Mouse (Mus musculus) naive thymus-derived CD4-positive, alpha-beta T cell, adult 2 months (primary cell): Measurements from ENCODE around the gene Gulp1.

Experiments used
- DNase-seq: peaks from one replicate; pipeline ENCODE4 v3.0.0-alpha.2; 2011; ENCODE audit warnings: low read depth

Gene Gulp1

GRCm38 (mm10) chr1:44720785-44721410, 169.6 kb downstream of the Gulp1 start:
- no peak for DNase-seq

DNA sequence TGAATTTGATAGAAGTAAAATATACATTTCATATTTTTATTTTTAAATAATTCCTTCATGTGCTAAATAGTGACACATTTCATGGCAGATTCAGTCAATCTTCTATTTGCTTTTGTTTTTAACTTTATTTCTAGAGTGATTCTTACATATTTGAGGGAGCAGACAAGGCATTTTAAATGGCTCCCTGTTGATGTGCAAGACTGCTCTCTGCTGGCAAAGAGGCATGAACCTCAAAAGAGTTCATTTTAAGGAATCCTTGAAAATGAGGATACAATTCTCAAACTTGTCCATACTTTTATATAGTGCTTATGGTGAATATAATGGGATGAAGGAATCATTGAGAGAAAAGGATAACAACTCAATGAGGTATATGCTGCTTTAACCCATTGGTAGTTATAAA, 189.9 kb downstream of the Gulp1 start:
- DNase-seq: no peak

- no peak for DNase-seq
These were observed 194.4 kb downstream of the Gulp1 start for GRCm38 (mm10) chr1:44745711-44746110.

- DNase-seq: no peak
These were observed 199.7 kb downstream of the Gulp1 start for GRCm38 (mm10) chr1:44750731-44751730.

DNA sequence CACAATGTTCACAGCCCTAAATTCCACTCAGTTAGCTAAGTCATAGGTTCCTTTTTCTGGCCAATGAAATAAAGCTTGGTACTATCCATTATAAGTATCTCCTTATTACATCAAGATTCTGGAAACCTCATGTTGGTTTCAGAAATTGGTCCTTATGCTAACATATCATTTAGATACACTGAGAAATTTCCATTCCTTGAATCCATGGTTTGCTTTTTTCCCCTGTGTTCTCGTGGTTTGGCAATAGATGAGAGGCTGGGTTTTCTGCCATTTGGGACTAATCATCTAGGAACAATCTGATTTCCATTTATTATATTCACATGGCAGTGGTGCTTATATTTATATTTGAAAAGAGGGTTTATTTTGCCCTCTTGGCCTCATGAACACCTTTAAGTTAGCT, 226.9 kb downstream of the Gulp1 start:
- DNase-seq: no peak

DNA sequence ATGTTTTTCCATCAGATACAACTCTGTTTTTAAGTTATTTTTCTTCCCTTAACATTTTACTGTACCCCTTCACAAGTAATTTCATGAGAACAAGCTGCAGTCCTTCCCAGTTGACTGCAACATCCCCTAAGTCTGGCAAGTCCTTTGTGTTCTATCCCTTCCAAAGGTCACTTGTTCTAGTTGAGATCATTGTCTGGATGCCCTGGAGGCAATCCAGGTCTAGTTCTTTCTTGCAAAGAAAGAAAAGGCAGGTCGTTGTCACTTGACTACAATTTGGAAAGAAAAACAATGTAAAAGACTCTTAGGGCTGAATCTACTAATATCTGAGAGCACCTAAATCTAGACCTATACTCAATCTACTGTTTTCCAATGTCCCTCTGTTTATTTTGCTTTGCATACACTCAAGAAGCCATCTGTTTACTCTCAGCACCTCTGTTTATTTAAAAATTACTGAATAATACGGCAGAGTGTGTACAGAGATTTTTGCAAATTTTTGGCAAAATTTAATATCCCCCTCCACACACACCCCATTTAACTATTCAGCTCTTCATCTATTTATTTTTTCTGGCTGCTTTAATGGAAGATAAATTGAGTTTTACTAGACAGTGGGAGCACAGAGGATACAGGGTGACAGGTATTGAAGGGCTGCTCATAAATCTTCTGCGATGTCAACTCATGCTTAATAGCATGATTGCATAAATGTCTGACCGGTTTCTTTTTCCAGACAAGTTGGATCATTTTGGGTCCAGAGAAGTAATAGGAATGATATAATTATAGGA, 252.5 kb downstream of the Gulp1 start:
- DNase-seq: no peak

- no peak for DNase-seq
These were observed 255.1 kb downstream of the Gulp1 start for GRCm38 (mm10) chr1:44806368-44806767.

DNA sequence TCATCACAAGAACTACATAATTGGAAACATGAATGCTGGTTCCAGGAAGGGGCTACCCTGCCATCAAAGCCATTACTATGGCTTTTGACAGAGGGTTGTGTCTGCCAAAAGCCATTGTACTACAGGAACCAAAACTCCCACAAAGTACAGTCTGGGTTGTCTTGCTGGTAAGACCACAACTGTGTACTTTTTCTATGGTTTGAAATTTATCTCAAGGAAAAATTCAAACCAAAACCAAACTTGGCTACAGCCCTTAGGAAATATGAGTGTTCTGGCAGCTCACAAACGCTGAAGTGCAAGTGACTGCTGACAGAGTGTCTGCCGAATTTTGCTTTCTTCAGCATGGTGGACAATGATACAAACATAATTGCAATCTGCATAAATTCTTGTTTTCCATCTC, 259.0 kb downstream of the Gulp1 start:
- no peak for DNase-seq

DNA sequence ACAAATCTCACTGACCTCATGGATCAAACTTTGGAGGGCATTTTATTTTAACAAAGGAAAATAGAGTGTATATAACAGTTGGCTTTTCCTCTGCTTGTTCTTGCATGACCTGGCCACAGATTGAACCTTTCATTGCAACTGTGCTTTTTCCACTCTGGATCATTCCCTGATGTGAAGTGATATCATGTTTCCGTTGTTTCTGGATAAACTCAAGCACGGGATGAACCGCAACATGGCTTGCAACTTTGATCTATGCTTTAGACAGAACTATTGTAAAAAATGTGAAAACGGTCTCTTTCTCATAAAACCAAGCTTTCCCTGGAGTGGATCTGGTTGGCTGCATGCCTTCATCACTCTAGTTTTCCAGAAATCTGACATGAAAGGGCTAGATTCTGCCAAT, 282.6 kb downstream of the Gulp1 start:
- no peak for DNase-seq
